Mouse (Mus musculus) embryo, embryonic 10.5 days (tissue): ENCODE data around the gene Il17d.

Experiments used
- DNase-seq: peaks from one replicate; pipeline ENCODE4 v3.0.0-alpha.2; 2015; ENCODE audit warnings: low spot score

Gene Il17d

GRCm38 (mm10) chr14:57524671-57525387 is at the start of gene Il17d:
Gene Il17d (plus strand): TSS chr14:57524777.
- DNase-seq, result peak; percentile 60

DNA sequence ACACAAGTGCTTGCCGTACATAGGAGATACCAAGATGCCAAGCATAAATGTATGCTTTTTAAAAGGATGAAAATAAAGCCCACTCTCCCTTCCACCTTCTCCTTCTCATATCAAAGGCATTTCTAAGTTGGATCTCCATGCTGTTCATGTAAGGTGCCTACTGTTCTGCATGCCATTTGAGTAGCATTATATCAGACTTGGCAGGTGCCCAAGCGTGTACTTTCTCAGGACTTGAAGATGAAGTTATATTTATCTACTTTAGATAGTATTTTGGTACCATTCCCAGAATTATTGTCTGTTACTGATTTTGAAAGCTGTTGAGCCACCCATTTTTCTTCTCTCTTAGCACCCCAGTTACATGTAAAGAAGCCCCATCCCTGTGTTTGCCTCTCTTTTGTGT is 49.5 kb upstream of the Il17d start:
- DNase-seq, result no peak

DNA sequence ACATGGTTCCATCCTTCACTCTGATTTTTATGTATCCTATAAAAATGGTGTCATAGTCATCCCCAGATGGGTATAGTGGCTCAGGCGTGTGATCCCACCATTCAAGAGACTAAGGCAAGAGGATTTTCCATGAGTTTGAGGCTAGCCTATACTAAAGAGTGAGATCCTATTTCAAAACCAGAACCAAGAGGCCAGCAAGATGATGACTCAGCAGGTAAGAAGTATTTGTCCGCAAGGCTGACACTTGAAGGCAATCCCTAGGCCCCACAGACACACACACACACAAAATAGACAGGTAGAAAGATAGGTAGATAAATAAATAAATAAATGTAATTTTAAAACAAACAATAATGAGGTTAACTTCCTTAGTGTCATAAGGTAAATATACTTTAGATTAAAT is 42.3 kb upstream of the Il17d start:
- DNase-seq, result no peak

GRCm38 (mm10) chr14:57484183-57484582 is 40.4 kb upstream of the Il17d start:
- no peak for DNase-seq

GRCm38 (mm10) chr14:57489696-57490095 is 34.9 kb upstream of the Il17d start:
- no peak for DNase-seq

GRCm38 (mm10) chr14:57493840-57494239 is 30.7 kb upstream of the Il17d start:
- no peak for DNase-seq

GRCm38 (mm10) chr14:57503729-57504128 is 20.8 kb upstream of the Il17d start:
- DNase-seq, result no peak

- no peak for DNase-seq
Observed at GRCm38 (mm10) chr14:57509554-57509953, 15.0 kb upstream of the Il17d start.

- no peak for DNase-seq
Observed at GRCm38 (mm10) chr14:57515156-57515762, 9.3 kb upstream of the Il17d start.

DNA sequence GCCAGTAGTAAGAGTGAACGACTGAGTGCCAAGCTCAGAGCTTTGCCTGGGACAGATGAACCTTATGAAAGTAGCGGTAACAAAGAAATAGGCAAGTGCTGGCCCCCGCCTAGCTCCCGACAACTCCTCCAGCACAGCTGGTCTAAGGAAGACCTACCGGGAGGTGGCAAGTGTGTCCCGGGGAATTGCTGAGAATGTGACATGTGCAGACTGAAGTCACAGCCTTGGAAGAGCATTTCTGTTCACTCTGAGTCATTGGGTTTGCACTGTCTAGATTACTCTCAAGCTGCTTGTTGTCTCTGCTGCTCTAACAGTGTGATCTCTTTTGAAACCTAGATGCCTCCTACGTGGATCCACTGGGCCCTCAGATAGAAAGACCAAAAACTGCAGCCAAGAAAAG is 7.6 kb upstream of the Il17d start:
- DNase-seq, result no peak

- no peak for DNase-seq
Observed at GRCm38 (mm10) chr14:57523762-57524161, 815 bp upstream of the Il17d start.

GRCm38 (mm10) chr14:57525388-57526049 is 942 bp downstream of the Il17d start:
- peak; percentile 61 for DNase-seq

- DNase-seq, result no peak
Observed at GRCm38 (mm10) chr14:57526050-57526623, 1.6 kb downstream of the Il17d start.

- DNase-seq, result no peak
Observed at GRCm38 (mm10) chr14:57527122-57527521, 2.5 kb downstream of the Il17d start.

GRCm38 (mm10) chr14:57527598-57527997 is 3.0 kb downstream of the Il17d start:
- no peak for DNase-seq

GRCm38 (mm10) chr14:57529086-57529785 is 4.7 kb downstream of the Il17d start:
- DNase-seq, result no peak

GRCm38 (mm10) chr14:57529786-57530515 is 5.4 kb downstream of the Il17d start:
- no peak for DNase-seq

DNA sequence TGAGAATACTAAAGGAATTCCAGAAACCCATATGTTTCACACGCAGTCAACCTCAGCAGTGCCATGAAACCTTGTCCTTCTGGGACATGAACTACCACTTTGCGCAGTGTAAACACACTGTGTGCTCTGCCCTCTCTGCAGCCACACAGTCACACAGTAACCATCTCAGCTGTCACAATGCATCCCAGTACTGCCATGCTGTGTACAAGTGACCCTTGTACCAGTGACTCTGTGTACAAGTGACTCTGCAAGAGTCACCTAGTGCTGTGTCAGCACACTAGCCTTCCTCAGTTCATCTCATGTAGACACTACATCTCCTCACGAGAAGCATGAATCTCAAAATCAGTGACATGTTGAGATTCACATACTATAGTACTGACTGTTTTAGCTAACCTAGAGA is 8.0 kb downstream of the Il17d start:
- DNase-seq, result no peak

- peak; percentile 79 for DNase-seq
Observed at GRCm38 (mm10) chr14:57533214-57533613, 8.6 kb downstream of the Il17d start.

DNA sequence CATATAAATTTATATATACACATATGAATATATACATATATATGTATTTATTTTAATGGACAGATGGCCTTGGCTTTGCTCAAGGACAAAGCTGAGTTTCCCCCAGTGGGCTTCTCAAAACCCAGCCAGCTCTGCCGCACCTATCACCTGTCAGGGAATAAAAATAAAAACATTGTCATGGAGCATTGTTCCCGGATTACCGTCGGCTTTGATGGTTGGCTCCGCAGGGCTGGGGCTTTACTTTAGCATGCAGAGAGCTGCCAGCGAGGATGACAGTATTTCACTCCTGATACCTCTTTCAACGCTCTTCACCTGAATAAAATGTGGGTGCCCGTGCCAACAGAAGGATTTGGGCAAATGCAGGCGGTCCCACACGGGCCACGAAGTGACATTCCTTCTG is 9.3 kb downstream of the Il17d start:
- DNase-seq, result no peak

GRCm38 (mm10) chr14:57534346-57534745 is 9.8 kb downstream of the Il17d start:
- no peak for DNase-seq

- no peak for DNase-seq
Observed at GRCm38 (mm10) chr14:57534961-57535360, 10.4 kb downstream of the Il17d start.
